Mouse (Mus musculus): ENCODE data around the gene Dhx34. TPM values are rescaled to one million over a fixed set of nuclear protein-coding genes. Genes with fewer than 3 reads are reported as not detected.
A peak's percentile ranks its signal among the peaks of the same experiment; 100 is the strongest.

Dhx34 gene
- polyA plus RNA-seq, 1 experiment from 2014 or later = 27.2 TPM

GRCm38 (mm10) chr7:16156105-16156714 lies 65.6 kb downstream of the Dhx34 start:
- 66% methylated on average over 8 of the region's 8 CpGs for WGBS
- H3K4me1 ChIP-seq (ENCODE audit: control insufficient read depth, insufficient read depth, low read length) = no peaks in the 10 kb centered on the region
- no peak overlapping the region for H3K9ac ChIP-seq (ENCODE audit: low read depth, low read length)
- no peak overlapping the region for H3K4me3 ChIP-seq (ENCODE audit: low read length)
- H3K4me2 ChIP-seq (ENCODE audit: low read depth, low read length) = no peak overlapping the region
- H3K27me3 ChIP-seq (replicated peaks; ENCODE audit: control insufficient read depth, insufficient read depth, low read length) = peaks cover 19% of the 10 kb centered on the region
- no peak overlapping the region for H3K27ac ChIP-seq (ENCODE audit: low read length)
- H3K9me3 ChIP-seq (ENCODE audit: control insufficient read depth, low read length) = no peaks in the 10 kb centered on the region
- no peaks in the 10 kb centered on the region for H3K36me3 ChIP-seq (ENCODE audit: control insufficient read depth, insufficient read depth, low read length)
- no peak for ATAC-seq

GRCm38 (mm10) chr7:16155132-16155872 lies 66.5 kb downstream of the Dhx34 start:
- Histone ChIP-seq H3K27me3 (replicated peaks; ENCODE audit: control insufficient read depth, insufficient read depth, low read length) (peaks cover 19% of the 10 kb centered on the region), H3K4me3 (ENCODE audit: low read length) (no peak overlapping the region), H3K36me3 (ENCODE audit: control insufficient read depth, insufficient read depth, low read length) (no peaks in the 10 kb centered on the region), H3K9me3 (ENCODE audit: control insufficient read depth, low read length) (no peaks in the 10 kb centered on the region), H3K4me1 (ENCODE audit: control insufficient read depth, insufficient read depth, low read length) (no peaks in the 10 kb centered on the region), H3K4me2 (ENCODE audit: low read depth, low read length) (no peak overlapping the region), H3K27ac (ENCODE audit: low read length) (no peak overlapping the region), H3K9ac (ENCODE audit: low read depth, low read length) (no peak overlapping the region)
- ATAC-seq = no peak
- 64% methylated on average over 9 of the region's 9 CpGs for WGBS

- no peak overlapping the region for H3K4me3 ChIP-seq (ENCODE audit: low read length)
- no peak overlapping the region for H3K4me2 ChIP-seq (ENCODE audit: low read depth, low read length)
- WGBS = 13% methylated on average over 10 of the region's 10 CpGs
- H3K4me1 ChIP-seq (ENCODE audit: control insufficient read depth, insufficient read depth, low read length) = no peaks in the 10 kb centered on the region
- ATAC-seq = peak; percentile 73
- no peaks in the 10 kb centered on the region for H3K36me3 ChIP-seq (ENCODE audit: control insufficient read depth, insufficient read depth, low read length)
- H3K9ac ChIP-seq (ENCODE audit: low read depth, low read length) = no peak overlapping the region
- no peaks in the 10 kb centered on the region for H3K9me3 ChIP-seq (ENCODE audit: control insufficient read depth, low read length)
- H3K27ac ChIP-seq (ENCODE audit: low read length) = no peak overlapping the region
- peaks cover 6% of the 10 kb centered on the region; the same call in 1 of the 2 replicates for H3K27me3 ChIP-seq (replicated peaks; ENCODE audit: control insufficient read depth, insufficient read depth, low read length)
These were observed 68.3 kb downstream of the Dhx34 start for GRCm38 (mm10) chr7:16153522-16153921.

- WGBS = 70% methylated on average over 9 of the region's 9 CpGs
- H3K27me3 ChIP-seq (replicated peaks; ENCODE audit: control insufficient read depth, insufficient read depth, low read length) = peaks cover 4% of the 10 kb centered on the region; the same call in 1 of the 2 replicates
- no peaks in the 10 kb centered on the region for H3K36me3 ChIP-seq (ENCODE audit: control insufficient read depth, insufficient read depth, low read length)
- no peaks in the 10 kb centered on the region for H3K9me3 ChIP-seq (ENCODE audit: control insufficient read depth, low read length)
- H3K4me3 ChIP-seq (ENCODE audit: low read length) = no peak overlapping the region
- H3K4me1 ChIP-seq (ENCODE audit: control insufficient read depth, insufficient read depth, low read length) = no peaks in the 10 kb centered on the region
- H3K4me2 ChIP-seq (ENCODE audit: low read depth, low read length) = no peak overlapping the region
- no peak for ATAC-seq
- H3K27ac ChIP-seq (ENCODE audit: low read length) = no peak overlapping the region
- no peak overlapping the region for H3K9ac ChIP-seq (ENCODE audit: low read depth, low read length)
These were observed 71.4 kb downstream of the Dhx34 start for GRCm38 (mm10) chr7:16150191-16151145.

DNA sequence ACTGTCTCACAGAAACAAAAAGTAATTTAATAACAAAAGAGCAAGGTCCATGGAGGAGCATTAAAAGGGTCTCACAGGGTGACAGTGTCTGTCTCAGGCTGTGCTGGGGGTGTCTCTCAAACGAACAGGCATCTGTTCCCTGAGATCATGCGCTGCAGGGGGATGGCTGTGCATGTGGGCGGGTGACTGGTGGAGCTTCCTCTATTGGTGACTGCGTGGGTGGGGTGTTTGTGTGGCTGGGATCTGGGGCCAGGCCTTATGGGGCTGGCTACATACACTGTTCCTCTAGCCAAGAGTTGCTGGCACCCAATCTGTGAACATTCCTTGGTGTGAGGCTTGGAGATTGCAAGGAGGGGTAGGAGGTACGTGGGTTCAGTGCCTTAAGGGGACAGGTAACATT lies 72.6 kb downstream of the Dhx34 start:
- WGBS = 64% methylated on average over 5 of the region's 5 CpGs
- H3K9ac ChIP-seq (ENCODE audit: low read depth, low read length) = no peak overlapping the region
- peaks cover 4% of the 10 kb centered on the region; the same call in 1 of the 2 replicates for H3K27me3 ChIP-seq (replicated peaks; ENCODE audit: control insufficient read depth, insufficient read depth, low read length)
- no peaks in the 10 kb centered on the region for H3K4me1 ChIP-seq (ENCODE audit: control insufficient read depth, insufficient read depth, low read length)
- no peaks in the 10 kb centered on the region for H3K36me3 ChIP-seq (ENCODE audit: control insufficient read depth, insufficient read depth, low read length)
- no peaks in the 10 kb centered on the region for H3K9me3 ChIP-seq (ENCODE audit: control insufficient read depth, low read length)
- no peak overlapping the region for H3K4me3 ChIP-seq (ENCODE audit: low read length)
- no peak overlapping the region for H3K27ac ChIP-seq (ENCODE audit: low read length)
- ATAC-seq = no peak
- H3K4me2 ChIP-seq (ENCODE audit: low read depth, low read length) = no peak overlapping the region

GRCm38 (mm10) chr7:16147643-16148042 lies 74.2 kb downstream of the Dhx34 start:
- Histone ChIP-seq H3K9me3 (ENCODE audit: control insufficient read depth, low read length) (no peaks in the 10 kb centered on the region), H3K4me2 (ENCODE audit: low read depth, low read length) (no peak overlapping the region), H3K4me3 (ENCODE audit: low read length) (no peak overlapping the region), H3K27ac (ENCODE audit: low read length) (no peak overlapping the region), H3K27me3 (replicated peaks; ENCODE audit: control insufficient read depth, insufficient read depth, low read length) (peaks cover 4% of the 10 kb centered on the region; the same call in 1 of the 2 replicates), H3K4me1 (ENCODE audit: control insufficient read depth, insufficient read depth, low read length) (no peaks in the 10 kb centered on the region), H3K9ac (ENCODE audit: low read depth, low read length) (no peak overlapping the region), H3K36me3 (ENCODE audit: control insufficient read depth, insufficient read depth, low read length) (no peaks in the 10 kb centered on the region)
- 0 out of 2 replicates have a peak, but pooled peaks have one; percentile 18 for ATAC-seq
- WGBS = 10% methylated on average over 15 of the region's 15 CpGs

Other genes starting within 250 kb of the Dhx34 start
- gene Bicra, start 174.1 kb downstream of the Dhx34 start, polyA plus RNA-seq (2015; fragmentation: Nextera tagmentation; extraction: Ambion mirVana) = 3.7 and 4.0 TPM in 2 replicates
- gene Zfp541, start 160.2 kb downstream of the Dhx34 start, polyA plus RNA-seq (2015; fragmentation: Nextera tagmentation; extraction: Ambion mirVana) = 0.07 and 0.21 TPM in 2 replicates
- 211 and 233 TPM in 2 replicates for gene Napa, start 123.6 kb downstream of the Dhx34 start, polyA plus RNA-seq (2015; fragmentation: Nextera tagmentation; extraction: Ambion mirVana)
- gene Kptn, start 102.1 kb downstream of the Dhx34 start, polyA plus RNA-seq (2015; fragmentation: Nextera tagmentation; extraction: Ambion mirVana) = 24.3 and 27.1 TPM in 2 replicates
- gene Slc8a2, start 92.2 kb downstream of the Dhx34 start, polyA plus RNA-seq (2015; fragmentation: Nextera tagmentation; extraction: Ambion mirVana) = 0.15 and 0.21 TPM in 2 replicates
- 30.0 TPM in 2 replicates for gene Meis3, start 46.9 kb downstream of the Dhx34 start, polyA plus RNA-seq (2015; fragmentation: Nextera tagmentation; extraction: Ambion mirVana)
- 0.15 and 0.18 TPM in 2 replicates for gene C5ar2, start 22.1 kb upstream of the Dhx34 start, polyA plus RNA-seq (2015; fragmentation: Nextera tagmentation; extraction: Ambion mirVana)
- gene C5ar1, start 37.5 kb upstream of the Dhx34 start, polyA plus RNA-seq (2015; fragmentation: Nextera tagmentation; extraction: Ambion mirVana) = 1.9 and 2.4 TPM in 2 replicates
- gene Inafm1, start 51.6 kb upstream of the Dhx34 start, polyA plus RNA-seq (2015; fragmentation: Nextera tagmentation; extraction: Ambion mirVana) = 13.0 and 14.2 TPM in 2 replicates
- 19.8 and 20.8 TPM in 2 replicates for gene Ccdc9, start 64.8 kb upstream of the Dhx34 start, polyA plus RNA-seq (2015; fragmentation: Nextera tagmentation; extraction: Ambion mirVana)
- 6.2 and 6.6 TPM in 2 replicates for gene Bbc3, start 86.4 kb upstream of the Dhx34 start, polyA plus RNA-seq (2015; fragmentation: Nextera tagmentation; extraction: Ambion mirVana)
- 238 and 263 TPM in 2 replicates for gene Sae1, start 165.8 kb upstream of the Dhx34 start, polyA plus RNA-seq (2015; fragmentation: Nextera tagmentation; extraction: Ambion mirVana)
- 9.6 and 11.1 TPM in 2 replicates for gene Zc3h4, start 178.9 kb upstream of the Dhx34 start, polyA plus RNA-seq (2015; fragmentation: Nextera tagmentation; extraction: Ambion mirVana)
- gene Tmem160, start 230.7 kb upstream of the Dhx34 start, polyA plus RNA-seq (2015; fragmentation: Nextera tagmentation; extraction: Ambion mirVana) = 52.4 and 62.8 TPM in 2 replicates

Data from intestine, embryonic 16.5 days (tissue).